Mouse (Mus musculus) cerebellum, postnatal 10 days (tissue): ENCODE measurements around the gene Arvcf.
A peak's percentile ranks its signal among the peaks of the same experiment; 100 is the strongest.

Experiments used
- DNase-seq, 2 experiments: peaks; one replicate each; pipeline ENCODE4 v3.0.0; 2021; ENCODE audit warnings: mixed read lengths in 2 of 2

Arvcf gene

GRCm38 (mm10) chr16:18433341-18433920 lies 85.4 kb downstream of the Arvcf start:
- no peak for DNase-seq

- DNase-seq, result no peak
Measured at GRCm38 (mm10) chr16:18436128-18436527, 88.1 kb downstream of the Arvcf start.

GRCm38 (mm10) chr16:18443385-18443841 lies 95.4 kb downstream of the Arvcf start:
- DNase-seq, result peak; percentile 99 to 100

- no peak for DNase-seq
Measured at GRCm38 (mm10) chr16:18447243-18447642, 99.3 kb downstream of the Arvcf start.

GRCm38 (mm10) chr16:18448104-18448503 lies 100.1 kb downstream of the Arvcf start:
- no peak for DNase-seq

GRCm38 (mm10) chr16:18449005-18449404 lies 101.0 kb downstream of the Arvcf start:
- DNase-seq, result no peak

GRCm38 (mm10) chr16:18451486-18452181 lies 103.7 kb downstream of the Arvcf start:
- DNase-seq, result peak; percentile 68 to 77

- DNase-seq, result peak in 1 of 2 experiments; percentile 36
Measured at GRCm38 (mm10) chr16:18452361-18452862, 104.4 kb downstream of the Arvcf start.

GRCm38 (mm10) chr16:18453846-18454245 lies 105.9 kb downstream of the Arvcf start:
- no peak for DNase-seq

- DNase-seq, result no peak
Measured at GRCm38 (mm10) chr16:18455407-18455806, 107.4 kb downstream of the Arvcf start.
